Mouse (Mus musculus): ENCODE data around the gene Eral1.

GRCm38 (mm10) chr11:78044758-78045251 lies 35.4 kb downstream of the Eral1 start:
- no peak for TF ChIP-seq CTCF (IDR thresholded peaks at IDR 0.05; ENCODE audit: low read depth)
- no peak for TF ChIP-seq EP300 (optimal IDR thresholded peaks at IDR 0.05)
